Mouse (Mus musculus) hindbrain, postnatal 0 days (tissue): ENCODE data around the gene Gm21988. TPM values are rescaled to one million over a fixed set of nuclear protein-coding genes. Genes with fewer than 3 reads are reported as not detected.

Experiments used
- ATAC-seq: fragments of 200-750 bp; cut with Nextera tagmentation; 2 replicates; pipeline ENCODE4 v1.8.0; 2017; ENCODE audit warnings: mild to moderate bottlenecking, moderate TSS enrichment, moderate library complexity
- DNase-seq: peaks from one replicate; pipeline ENCODE4 v3.0.0-alpha.2; 2015; ENCODE audit warnings: low spot score
- H3K27ac ChIP-seq: fragments of 300-500 bp; sonication (generic); 2 replicates; pipeline ENCODE4 v1.5.1; 2014; ENCODE audit warnings: mild to moderate bottlenecking
- H3K27me3 ChIP-seq: fragments of 300-500 bp; sonication (generic); 2 replicates; pipeline ENCODE4 v1.6.1; 2014; ENCODE audit warnings: low read length, mixed read lengths; ENCODE audit not compliant: insufficient read depth
- H3K36me3 ChIP-seq: fragments of 300-500 bp; sonication (generic); 2 replicates; pipeline ENCODE4 v1.6.1; 2014; ENCODE audit warnings: low read length, mixed read lengths; ENCODE audit not compliant: insufficient read depth
- H3K4me1 ChIP-seq: fragments of 300-500 bp; sonication (generic); 2 replicates; pipeline ENCODE4 v1.6.1; 2014; ENCODE audit warnings: antibody characterized with exemption, low read length, mixed read lengths; ENCODE audit not compliant: insufficient read depth
- H3K4me2 ChIP-seq: fragments of 300-500 bp; sonication (generic); 2 replicates; pipeline ENCODE4 v1.6.1; 2014; ENCODE audit warnings: low read depth, mild to moderate bottlenecking, low read length, moderate library complexity, mixed read lengths
- H3K4me3 ChIP-seq: fragments of 300-500 bp; sonication (generic); 2 replicates; pipeline ENCODE4 v1.5.1; 2014; ENCODE audit warnings: low read length
- H3K9ac ChIP-seq: fragments of 300-500 bp; sonication (generic); replicated peaks from 2 replicates; pipeline ENCODE4 v1.6.1; 2014; ENCODE audit warnings: mild to moderate bottlenecking, low read length, moderate library complexity, mixed read lengths
- H3K9me3 ChIP-seq: fragments of 300-500 bp; sonication (generic); 2 replicates; pipeline ENCODE4 v1.6.1; 2016; ENCODE audit warnings: low read length, mixed read lengths
- CTCF ChIP-seq: IDR thresholded peaks from 2 replicates; pipeline ENCODE4 v1.5.1; 2016; ENCODE audit warnings: antibody characterized with exemption, control low read depth, low read depth
- WGBS: fragments of 180-500 bp; shearing (Covaris S2); extraction: QIAGEN DNeasy Blood & Tissue Kit; methylation state at CpG from one replicate; pipeline ENCODE4 v1.1.7; 2014; 5-methylcytosine and 5-hydroxymethylcytosine counted together
- polyA plus RNA-seq: library from polyadenylated mRNA; unstranded; fragments of >200 nt; fragmentation: Nextera tagmentation; extraction: Ambion mirVana; gene quantifications from 2 replicates; pipeline ENCODE4 v1.2.1, GENCODE M21; 2015
- total RNA-seq: library from RNA; depleted of rRNA; stranded (reverse); fragments of >200 nt; gene quantifications from 2 replicates; pipeline ENCODE4 v1.2.3, GENCODE M21; 2014

Gene Gm21988
- total and polyA plus RNA-seq, 2 experiments from 2014 or later: 2.8 to 14.2 TPM

- Histone ChIP-seq H3K9me3 (no peaks in the 10 kb centered on the region), H3K4me3 (no peak overlapping the region), H3K27me3 (no peaks in the 10 kb centered on the region), H3K4me2 (no peak overlapping the region), H3K9ac (no peak overlapping the region), H3K4me1 (no peaks in the 10 kb centered on the region), H3K27ac (no peak overlapping the region), H3K36me3 (no peaks in the 10 kb centered on the region)
- peak; percentile 34 for DNase-seq
- TF ChIP-seq CTCF: no peak
- 81% methylated on average over 3 of the region's 3 CpGs for WGBS
- no peak for ATAC-seq
These were observed 39.3 kb upstream of the Gm21988 start for GRCm38 (mm10) chr11:70278961-70279360.

- Histone ChIP-seq H3K4me2 (no peak overlapping the region), H3K27ac (no peak overlapping the region), H3K27me3 (no peaks in the 10 kb centered on the region), H3K9me3 (no peaks in the 10 kb centered on the region), H3K4me3 (no peak overlapping the region), H3K9ac (no peak overlapping the region), H3K4me1 (no peaks in the 10 kb centered on the region), H3K36me3 (no peaks in the 10 kb centered on the region)
- TF ChIP-seq CTCF: no peak
- no peak for ATAC-seq
- no peak for DNase-seq
- WGBS: 84% methylated on average over 7 of the region's 7 CpGs
These were observed 32.0 kb upstream of the Gm21988 start for GRCm38 (mm10) chr11:70271641-70272040.

GRCm38 (mm10) chr11:70266405-70266804 is 26.8 kb upstream of the Gm21988 start:
- H3K4me2 ChIP-seq: no peak overlapping the region

GRCm38 (mm10) chr11:70265819-70266218 is 26.2 kb upstream of the Gm21988 start:
- Histone ChIP-seq H3K9ac (no peak overlapping the region), H3K36me3 (no peaks in the 10 kb centered on the region), H3K27ac (no peak overlapping the region), H3K4me3 (no peak overlapping the region), H3K9me3 (0 out of 2 replicates have a peak, but pooled peaks cover 2% of the 10 kb centered on the region), H3K27me3 (no peaks in the 10 kb centered on the region), H3K4me1 (no peaks in the 10 kb centered on the region), H3K4me2 (no peak overlapping the region)
- ATAC-seq (no peak), DNase-seq (no peak)
- WGBS: 76% methylated on average over 4 of the region's 4 CpGs
- TF ChIP-seq CTCF: no peak

More at GRCm38 (mm10) chr11:70266405-70266804, 26.8 kb upstream of the Gm21988 start:
- H3K4me1 ChIP-seq: no peaks in the 10 kb centered on the region
- WGBS: 60% methylated on average over 1 of the region's 1 CpGs
- 0 out of 2 replicates have a peak, but pooled peaks cover 2% of the 10 kb centered on the region for H3K9me3 ChIP-seq
- H3K27me3 ChIP-seq: no peaks in the 10 kb centered on the region
- H3K4me3 ChIP-seq: no peak overlapping the region
- DNase-seq (no peak), ATAC-seq (no peak)
- no peak overlapping the region for H3K9ac ChIP-seq
- H3K27ac ChIP-seq: no peak overlapping the region
- no peak for TF ChIP-seq CTCF
- H3K36me3 ChIP-seq: no peaks in the 10 kb centered on the region

GRCm38 (mm10) chr11:70265252-70265651 is 25.6 kb upstream of the Gm21988 start:
- no peak for TF ChIP-seq CTCF

GRCm38 (mm10) chr11:70259035-70259434 is 19.4 kb upstream of the Gm21988 start:
- Histone ChIP-seq H3K4me1 (no peaks in the 10 kb centered on the region), H3K4me3 (no peak overlapping the region), H3K4me2 (no peak overlapping the region), H3K27me3 (peaks cover 14% of the 10 kb centered on the region), H3K36me3 (no peaks in the 10 kb centered on the region), H3K27ac (no peak overlapping the region), H3K9ac (no peak overlapping the region), H3K9me3 (0 out of 2 replicates have a peak, but pooled peaks cover 2% of the 10 kb centered on the region)
- DNase-seq: no peak
- 98% methylated on average over 4 of the region's 4 CpGs for WGBS
- no peak for ATAC-seq
- TF ChIP-seq CTCF: no peak

More at GRCm38 (mm10) chr11:70265252-70265651, 25.6 kb upstream of the Gm21988 start:
- Histone ChIP-seq H3K36me3 (no peaks in the 10 kb centered on the region), H3K9me3 (0 out of 2 replicates have a peak, but pooled peaks cover 2% of the 10 kb centered on the region), H3K4me3 (no peak overlapping the region), H3K27me3 (no peaks in the 10 kb centered on the region), H3K4me1 (no peaks in the 10 kb centered on the region), H3K4me2 (no peak overlapping the region), H3K27ac (no peak overlapping the region), H3K9ac (no peak overlapping the region)
- DNase-seq: no peak
- 65% methylated on average over 3 of the region's 3 CpGs for WGBS
- no peak for ATAC-seq

- peaks cover 21% of the 10 kb centered on the region for H3K27me3 ChIP-seq
- WGBS: 1% methylated on average over 25 of the region's 25 CpGs
- H3K36me3 ChIP-seq: no peaks in the 10 kb centered on the region
- no peak for ATAC-seq
- no peak within 1 kb of the TSS for H3K9ac ChIP-seq
- H3K4me1 ChIP-seq: no peaks in the 10 kb centered on the region
- DNase-seq: peak; percentile 28
- H3K9me3 ChIP-seq: no peaks in the 10 kb centered on the region
- H3K4me3 ChIP-seq: peak within 1 kb of the TSS; percentile 23
- TF ChIP-seq CTCF: peak; percentile 56
- no peak within 1 kb of the TSS for H3K27ac ChIP-seq
- H3K4me2 ChIP-seq: peak within 1 kb of the TSS; percentile 45
These were observed 15.4 kb upstream of the Gm21988 start, which contains the start of gene Alox12 for GRCm38 (mm10) chr11:70254931-70255531. TSS of gene Alox12 (minus strand) at chr11:70255353.
